Mouse (Mus musculus): ENCODE results near the gene Asap3.

DNA sequence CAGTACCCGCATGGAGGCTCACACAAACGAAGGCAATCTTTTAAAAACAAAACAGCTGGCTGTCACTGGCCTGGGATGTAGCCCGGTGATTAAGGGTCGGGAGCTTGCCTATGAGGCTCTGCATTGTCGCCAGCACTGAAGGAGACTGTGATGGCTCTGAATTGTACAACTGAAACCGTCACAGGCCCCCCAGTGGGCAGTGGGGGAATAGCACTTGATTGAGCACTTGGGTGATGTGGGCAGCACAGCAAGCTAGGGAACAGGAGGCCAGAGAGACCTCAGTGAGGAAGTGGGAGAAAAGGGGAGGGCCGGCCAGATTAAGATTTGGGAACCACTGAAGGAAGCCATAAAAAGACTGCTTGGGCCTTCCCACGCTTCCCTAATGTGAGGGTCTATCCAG lies 33.5 kb downstream of the Asap3 start:
- TF ChIP-seq ZC3H11A (IDR thresholded peaks at IDR 0.05; ENCODE audit: borderline replicate concordance, low read depth, low read length) (no peak), MAFK (IDR thresholded peaks at IDR 0.05; ENCODE audit: insufficient read depth, low read depth, low read length) (no peak)
